Mouse (Mus musculus) heart, postnatal 0 days (tissue): ENCODE results near the gene Uchl5. TPM values are rescaled to one million over a fixed set of nuclear protein-coding genes. Genes with fewer than 3 reads are reported as not detected.

Source experiments
- ATAC-seq: fragments of 200-750 bp; cut with Nextera tagmentation; 2 replicates; pipeline ENCODE4 v1.8.0; 2017; ENCODE audit warnings: low read depth, moderate number of reproducible peaks, moderate library complexity; ENCODE audit not compliant: insufficient read depth
- DNase-seq: peaks from one replicate; pipeline ENCODE4 v3.0.0-alpha.2; 2016; ENCODE audit warnings: low spot score
- H3K27ac ChIP-seq: fragments of 300-500 bp; sonication (generic); 2 replicates; pipeline ENCODE4 v1.5.1; 2014; ENCODE audit warnings: low read depth, mild to moderate bottlenecking
- H3K27me3 ChIP-seq: fragments of 300-500 bp; sonication (generic); 2 replicates; pipeline ENCODE4 v1.6.1; 2014; ENCODE audit warnings: low read length, mixed read lengths; ENCODE audit not compliant: control insufficient read depth, insufficient read depth
- H3K36me3 ChIP-seq: fragments of 300-500 bp; sonication (generic); replicated peaks from 2 replicates; pipeline ENCODE4 v1.6.1; 2014; ENCODE audit warnings: low read length, mixed read lengths; ENCODE audit not compliant: control insufficient read depth, insufficient read depth
- H3K4me1 ChIP-seq: fragments of 300-500 bp; sonication (generic); 2 replicates; pipeline ENCODE4 v1.6.1; 2014; ENCODE audit warnings: antibody characterized with exemption; ENCODE audit not compliant: control insufficient read depth, insufficient read depth
- H3K4me2 ChIP-seq: fragments of 300-500 bp; sonication (generic); 2 replicates; pipeline ENCODE4 v1.6.1; 2014; ENCODE audit warnings: low read depth, mild to moderate bottlenecking, low read length, moderate library complexity
- H3K4me3 ChIP-seq: fragments of 300-500 bp; sonication (generic); 2 replicates; pipeline ENCODE4 v1.5.1; 2014; ENCODE audit warnings: low read depth, low read length
- H3K9ac ChIP-seq: fragments of 300-500 bp; sonication (generic); replicated peaks from 2 replicates; pipeline ENCODE4 v1.6.1; 2014; ENCODE audit warnings: low read depth, low read length, mixed read lengths
- H3K9me3 ChIP-seq: fragments of 300-500 bp; sonication (generic); replicated peaks from 2 replicates; pipeline ENCODE4 v1.6.1; 2016; ENCODE audit warnings: low read length; ENCODE audit not compliant: control insufficient read depth
- CTCF ChIP-seq: IDR thresholded peaks from 2 replicates; pipeline ENCODE4 v1.5.1; 2016; ENCODE audit warnings: antibody characterized with exemption, control low read depth, low read depth
- EP300 ChIP-seq: IDR thresholded peaks from 2 replicates; pipeline ENCODE4 v1.6.1; 2016; ENCODE audit warnings: antibody characterized with exemption, low read depth
- WGBS: fragments of 180-500 bp; shearing (Covaris S2); extraction: QIAGEN DNeasy Blood & Tissue Kit; methylation state at CpG from one replicate; pipeline ENCODE4 v1.1.7; 2014; 5-methylcytosine and 5-hydroxymethylcytosine counted together
- polyA plus RNA-seq: library from polyadenylated mRNA; unstranded; fragments of >200 nt; fragmentation: Nextera tagmentation; extraction: Ambion mirVana; gene quantifications from 2 replicates; pipeline ENCODE4 v1.2.1, GENCODE M21; 2015
- total RNA-seq: library from RNA; depleted of rRNA; stranded (reverse); fragments of >200 nt; gene quantifications from 2 replicates; pipeline ENCODE4 v1.2.3, GENCODE M21; 2014; ENCODE audit warnings: low replicate concordance

Uchl5 gene
- total and polyA plus RNA-seq, 2 experiments from 2014 or later: 5.8 to 46.4 TPM

GRCm38 (mm10) chr1:143773082-143773481 lies 4.0 kb upstream of the Uchl5 start:
- Histone ChIP-seq H3K4me3 (peak overlapping the region; percentile 30), H3K27me3 (no peaks in the 10 kb centered on the region), H3K9ac (no peak overlapping the region; the same call in 1 of the 2 replicates), H3K36me3 (peaks cover 15% of the 10 kb centered on the region; the same call in 1 of the 2 replicates), H3K9me3 (no peaks in the 10 kb centered on the region), H3K27ac (no peak overlapping the region), H3K4me2 (peak overlapping the region; percentile 55), H3K4me1 (peaks cover 13% of the 10 kb centered on the region)
- TF ChIP-seq CTCF (no peak), EP300 (no peak)
- no peak for ATAC-seq
- 31% methylated on average over 7 of the region's 7 CpGs for WGBS
- peak; percentile 39 for DNase-seq

- H3K27me3 ChIP-seq: no peaks in the 10 kb centered on the region
- 28% methylated on average over 6 of the region's 6 CpGs for WGBS
- no peak for TF ChIP-seq EP300
- no peak for TF ChIP-seq CTCF
- peaks cover 18% of the 10 kb centered on the region for H3K4me1 ChIP-seq
- no peak overlapping the region for H3K9ac ChIP-seq
- H3K27ac ChIP-seq: no peak overlapping the region
- no peak for ATAC-seq
- no peaks in the 10 kb centered on the region for H3K9me3 ChIP-seq
- peak overlapping the region; percentile 55; the same call in 1 of the 2 replicates for H3K4me2 ChIP-seq
- peak; percentile 34 for DNase-seq
- peaks cover 12% of the 10 kb centered on the region; the same call in 1 of the 2 replicates for H3K36me3 ChIP-seq
- 0 out of 2 replicates have a peak overlapping the region, but pooled peaks have one; percentile 30 for H3K4me3 ChIP-seq
Observed at GRCm38 (mm10) chr1:143773909-143774308, 3.2 kb upstream of the Uchl5 start.

GRCm38 (mm10) chr1:143777558-143778218 lies 616 bp downstream of the Uchl5 start:
- DNase-seq: no peak

DNA sequence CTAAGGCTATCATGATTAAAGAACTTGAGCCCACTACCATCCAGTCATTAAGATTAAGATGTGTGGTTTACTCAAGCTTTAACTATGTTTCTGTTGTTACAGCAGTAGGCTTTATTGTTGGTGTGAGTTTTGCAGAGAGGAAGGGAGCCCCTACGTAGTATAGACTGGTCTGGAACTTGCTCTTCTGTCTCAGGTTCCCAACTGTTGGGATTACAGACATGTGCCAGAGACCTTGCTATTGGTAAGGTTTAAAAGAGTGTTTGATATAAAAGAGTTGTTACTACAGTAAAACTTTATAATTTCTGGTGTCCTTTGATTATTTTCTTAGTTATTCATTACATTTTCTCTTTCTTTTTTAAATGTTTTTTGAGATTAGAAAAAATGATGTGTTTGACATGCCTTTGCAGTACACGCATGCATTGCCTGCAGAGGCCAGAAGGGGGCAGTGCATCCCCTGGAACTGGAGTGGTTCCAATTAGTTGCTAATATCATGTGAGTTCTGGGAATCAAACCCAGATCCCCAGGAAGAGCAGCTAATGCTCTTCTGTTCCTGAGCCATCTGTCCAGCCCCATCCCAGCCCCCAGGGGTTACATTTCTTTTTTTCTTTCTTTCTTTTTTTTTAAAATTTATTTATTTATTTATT lies 11.6 kb downstream of the Uchl5 start:
- no peak overlapping the region for H3K4me2 ChIP-seq
- H3K36me3 ChIP-seq: no peaks in the 10 kb centered on the region; the same call in 1 of the 2 replicates
- 82% methylated on average over 2 of the region's 2 CpGs for WGBS
- no peak overlapping the region for H3K4me3 ChIP-seq
- H3K27me3 ChIP-seq: no peaks in the 10 kb centered on the region
- DNase-seq (no peak), ATAC-seq (no peak)
- no peak overlapping the region for H3K9ac ChIP-seq
- no peak overlapping the region for H3K27ac ChIP-seq
- H3K9me3 ChIP-seq: no peaks in the 10 kb centered on the region
- no peak for TF ChIP-seq EP300
- peak; percentile 51 for TF ChIP-seq CTCF
- no peaks in the 10 kb centered on the region for H3K4me1 ChIP-seq

More at GRCm38 (mm10) chr1:143777558-143778218, 616 bp downstream of the Uchl5 start:
- Histone ChIP-seq H3K4me3 (peak overlapping the region; percentile 82), H3K4me1 (peaks cover 18% of the 10 kb centered on the region), H3K4me2 (peak overlapping the region; percentile 90), H3K9me3 (no peaks in the 10 kb centered on the region), H3K27ac (peak overlapping the region; percentile 75), H3K36me3 (no peaks in the 10 kb centered on the region), H3K27me3 (no peaks in the 10 kb centered on the region), H3K9ac (peak overlapping the region; percentile 74)
- ATAC-seq: peak; percentile 5; the same call in 1 of the 2 replicates
- under 1% methylated on average over 39 of the region's 39 CpGs for WGBS
- no peak for TF ChIP-seq CTCF
- no peak for TF ChIP-seq EP300

- Histone ChIP-seq H3K36me3 (0 out of 2 replicates have a peak, but pooled peaks cover 9% of the 10 kb centered on the region), H3K27me3 (no peaks in the 10 kb centered on the region), H3K9me3 (no peaks in the 10 kb centered on the region), H3K27ac (no peak overlapping the region), H3K9ac (no peak overlapping the region), H3K4me3 (no peak overlapping the region), H3K4me1 (no peaks in the 10 kb centered on the region), H3K4me2 (no peak overlapping the region)
- peak; percentile 74 for DNase-seq
- ATAC-seq: 0 out of 2 replicates have a peak, but pooled peaks have one; percentile 49
- TF ChIP-seq EP300: no peak
- TF ChIP-seq CTCF: peak; percentile 60
- WGBS: 23% methylated on average over 4 of the region's 4 CpGs
Observed at GRCm38 (mm10) chr1:143803537-143803936, 26.5 kb downstream of the Uchl5 start.
